Mouse (Mus musculus): ENCODE data around the gene Srp68. TPM values are rescaled to one million over a fixed set of nuclear protein-coding genes. Genes with fewer than 3 reads are reported as not detected.

Gene Srp68
- polyA plus RNA-seq, 1 experiment from 2014 or later: 62.4 TPM

- Histone ChIP-seq H3K4me3 (no peak overlapping the region), H3K27me3 (replicated peaks) (no peaks in the 10 kb centered on the region), H3K9ac (no peak overlapping the region), H3K4me1 (peaks cover 8% of the 10 kb centered on the region; the same call in 1 of the 2 replicates), H3K27ac (no peak overlapping the region), H3K36me3 (replicated peaks) (no peaks in the 10 kb centered on the region), H3K4me2 (no peak overlapping the region), H3K9me3 (no peaks in the 10 kb centered on the region)
- 91% methylated on average over 13 of the region's 13 CpGs for WGBS
- ATAC-seq (replicated peaks): no peak
Measured at GRCm38 (mm10) chr11:116213877-116214510, 60.0 kb downstream of the Srp68 start.

GRCm38 (mm10) chr11:116212847-116213246 lies 61.2 kb downstream of the Srp68 start:
- Histone ChIP-seq H3K27me3 (replicated peaks) (no peaks in the 10 kb centered on the region), H3K36me3 (replicated peaks) (no peaks in the 10 kb centered on the region), H3K9me3 (no peaks in the 10 kb centered on the region), H3K4me3 (no peak overlapping the region), H3K9ac (no peak overlapping the region), H3K27ac (no peak overlapping the region), H3K4me2 (no peak overlapping the region), H3K4me1 (no peaks in the 10 kb centered on the region)
- ATAC-seq (replicated peaks): no peak
- WGBS: 91% methylated on average over 6 of the region's 6 CpGs

GRCm38 (mm10) chr11:116210696-116211095 lies 63.3 kb downstream of the Srp68 start:
- Histone ChIP-seq H3K27me3 (replicated peaks) (no peaks in the 10 kb centered on the region), H3K9ac (no peak overlapping the region), H3K4me3 (no peak overlapping the region), H3K4me1 (no peaks in the 10 kb centered on the region), H3K9me3 (no peaks in the 10 kb centered on the region), H3K27ac (no peak overlapping the region), H3K36me3 (replicated peaks) (no peaks in the 10 kb centered on the region; the same call in 1 of the 2 replicates), H3K4me2 (no peak overlapping the region)
- ATAC-seq (replicated peaks): no peak
- 79% methylated on average over 5 of the region's 5 CpGs for WGBS

- H3K9me3 ChIP-seq: no peaks in the 10 kb centered on the region
- no peak overlapping the region for H3K9ac ChIP-seq
- H3K36me3 ChIP-seq (replicated peaks): no peaks in the 10 kb centered on the region; the same call in 1 of the 2 replicates
- no peak for ATAC-seq (replicated peaks)
- no peak overlapping the region for H3K4me2 ChIP-seq
- WGBS: 82% methylated on average over 8 of the region's 8 CpGs
- H3K27ac ChIP-seq: no peak overlapping the region
- H3K4me3 ChIP-seq: no peak overlapping the region
- no peaks in the 10 kb centered on the region for H3K4me1 ChIP-seq
- H3K27me3 ChIP-seq (replicated peaks): no peaks in the 10 kb centered on the region
Measured at GRCm38 (mm10) chr11:116209257-116209656, 64.8 kb downstream of the Srp68 start.

GRCm38 (mm10) chr11:116208660-116209059 lies 65.4 kb downstream of the Srp68 start:
- no peak overlapping the region for H3K4me2 ChIP-seq
- WGBS: 85% methylated on average over 3 of the region's 3 CpGs

GRCm38 (mm10) chr11:116206678-116207077 lies 67.3 kb downstream of the Srp68 start:
- no peak overlapping the region for H3K4me2 ChIP-seq
- H3K27me3 ChIP-seq (replicated peaks): no peaks in the 10 kb centered on the region
- 82% methylated on average over 4 of the region's 4 CpGs for WGBS
- H3K9ac ChIP-seq: no peak overlapping the region
- no peaks in the 10 kb centered on the region; the same call in 1 of the 2 replicates for H3K36me3 ChIP-seq (replicated peaks)
- no peaks in the 10 kb centered on the region for H3K4me1 ChIP-seq
- H3K4me3 ChIP-seq: no peak overlapping the region
- H3K9me3 ChIP-seq: no peaks in the 10 kb centered on the region
- H3K27ac ChIP-seq: no peak overlapping the region
- no peak for ATAC-seq (replicated peaks)

More at GRCm38 (mm10) chr11:116208660-116209059, 65.4 kb downstream of the Srp68 start:
- Histone ChIP-seq H3K27ac (no peak overlapping the region), H3K9ac (no peak overlapping the region), H3K36me3 (replicated peaks) (no peaks in the 10 kb centered on the region; the same call in 1 of the 2 replicates), H3K27me3 (replicated peaks) (no peaks in the 10 kb centered on the region), H3K4me1 (no peaks in the 10 kb centered on the region), H3K9me3 (no peaks in the 10 kb centered on the region), H3K4me3 (no peak overlapping the region)
- ATAC-seq (replicated peaks): no peak

- Histone ChIP-seq H3K36me3 (replicated peaks) (no peaks in the 10 kb centered on the region; the same call in 1 of the 2 replicates), H3K27me3 (replicated peaks) (no peaks in the 10 kb centered on the region), H3K4me1 (peaks cover 4% of the 10 kb centered on the region), H3K9me3 (no peaks in the 10 kb centered on the region), H3K9ac (no peak overlapping the region), H3K27ac (no peak overlapping the region), H3K4me2 (no peak overlapping the region), H3K4me3 (no peak overlapping the region)
- no peak for ATAC-seq (replicated peaks)
- WGBS: 96% methylated on average over 3 of the region's 3 CpGs
Measured at GRCm38 (mm10) chr11:116203150-116203549, 70.9 kb downstream of the Srp68 start.

GRCm38 (mm10) chr11:116201151-116201550 lies 72.9 kb downstream of the Srp68 start:
- no peak for ATAC-seq (replicated peaks)
- Histone ChIP-seq H3K27ac (no peak overlapping the region), H3K27me3 (replicated peaks) (no peaks in the 10 kb centered on the region), H3K4me3 (no peak overlapping the region), H3K4me1 (peaks cover 19% of the 10 kb centered on the region), H3K9ac (no peak overlapping the region), H3K36me3 (replicated peaks) (peaks cover 2% of the 10 kb centered on the region; the same call in 1 of the 2 replicates), H3K4me2 (no peak overlapping the region), H3K9me3 (no peaks in the 10 kb centered on the region)
- 88% methylated on average over 2 of the region's 2 CpGs for WGBS

GRCm38 (mm10) chr11:116198639-116199531 lies 75.1 kb downstream of the Srp68 start, which contains the start of the genes Ten1 and Acox1:
TSS of gene Ten1 (plus strand) at chr11:116198855.
TSS of gene Acox1 (minus strand) at chr11:116199045.
- peak; percentile 99 for ATAC-seq (replicated peaks)
- Histone ChIP-seq H3K9me3 (no peaks in the 10 kb centered on the region), H3K9ac (peak within 1 kb of the TSS; percentile 91), H3K36me3 (replicated peaks) (0 out of 2 replicates have a peak, but pooled peaks cover 3% of the 10 kb centered on the region), H3K4me1 (peaks cover 31% of the 10 kb centered on the region), H3K4me3 (peak within 1 kb of the TSS; percentile 86), H3K27ac (peak within 1 kb of the TSS; percentile 100), H3K4me2 (peak within 1 kb of the TSS; percentile 58), H3K27me3 (replicated peaks) (no peaks in the 10 kb centered on the region)
- WGBS: under 1% methylated on average over 62 of the region's 62 CpGs

- Histone ChIP-seq H3K36me3 (replicated peaks) (0 out of 2 replicates have a peak, but pooled peaks cover 3% of the 10 kb centered on the region), H3K27me3 (replicated peaks) (no peaks in the 10 kb centered on the region), H3K4me2 (peak overlapping the region; percentile 58), H3K4me1 (peaks cover 31% of the 10 kb centered on the region), H3K27ac (peak overlapping the region; percentile 100), H3K4me3 (peak overlapping the region; percentile 86), H3K9me3 (no peaks in the 10 kb centered on the region), H3K9ac (peak overlapping the region; percentile 91)
- ATAC-seq (replicated peaks): no peak
- 21% methylated on average over 13 of the region's 13 CpGs for WGBS
Measured at GRCm38 (mm10) chr11:116198132-116198531, 75.9 kb downstream of the Srp68 start.

GRCm38 (mm10) chr11:116197584-116197906 lies 76.5 kb downstream of the Srp68 start:
- Histone ChIP-seq H3K9me3 (no peaks in the 10 kb centered on the region), H3K4me1 (peaks cover 31% of the 10 kb centered on the region), H3K4me3 (peak overlapping the region; percentile 86), H3K9ac (no peak overlapping the region; the same call in 1 of the 2 replicates), H3K27me3 (replicated peaks) (no peaks in the 10 kb centered on the region), H3K27ac (no peak overlapping the region), H3K4me2 (peak overlapping the region; percentile 58), H3K36me3 (replicated peaks) (0 out of 2 replicates have a peak, but pooled peaks cover 3% of the 10 kb centered on the region)
- no peak for ATAC-seq (replicated peaks)
- WGBS: 90% methylated on average over 6 of the region's 6 CpGs

GRCm38 (mm10) chr11:116196866-116197583 lies 77.0 kb downstream of the Srp68 start:
- Histone ChIP-seq H3K36me3 (replicated peaks) (0 out of 2 replicates have a peak, but pooled peaks cover 3% of the 10 kb centered on the region), H3K9ac (no peak overlapping the region), H3K4me1 (peaks cover 31% of the 10 kb centered on the region), H3K4me2 (peak overlapping the region; percentile 58), H3K27me3 (replicated peaks) (no peaks in the 10 kb centered on the region), H3K4me3 (0 out of 2 replicates have a peak overlapping the region, but pooled peaks have one; percentile 86), H3K9me3 (no peaks in the 10 kb centered on the region), H3K27ac (no peak overlapping the region)
- 95% methylated on average over 18 of the region's 18 CpGs for WGBS
- no peak for ATAC-seq (replicated peaks)
